Mouse (Mus musculus) embryonic stem cell, embryonic (primary cell): ENCODE data around the gene Slc35e2.

Experiments used
- CTCF ChIA-PET, 4 experiments: fragments of 300-600 bp in 2 of 4; fragments of 350-600 bp in 2 of 4; sonication (Branson Sonifier 250); formaldehyde crosslinking; loops; one replicate each; lab custom pipeline; 2022; ENCODE audit warnings: inconsistent platforms in 2 of 4; lab: Charles Lee
- POLR2A ChIA-PET, 4 experiments: fragments of 300-600 bp in 2 of 4; fragments of 350-600 bp in 2 of 4; sonication (Branson Sonifier 250); formaldehyde crosslinking; loops; one replicate each; lab custom pipeline; 2022; ENCODE audit warnings: antibody characterized with exemption in 4 of 4, inconsistent platforms in 1 of 4; lab: Charles Lee

Slc35e2 gene

GRCm38 (mm10) chr4:155570315-155570714 lies 30.9 kb upstream of the Slc35e2 start:
- POLR2A ChIA-PET = interaction anchor here in 2 of 4 experiments (0.6 to 1.5 kb wide), 12 partner anchors 7 to 283 kb away, joined by 3 to 5 read pairs (median 3); partner anchors contain the start of genes Mib2 (in 1 of the 2) and Slc35e2 (in 1 of the 2)
- CTCF ChIA-PET = interaction anchor here in 3 of 4 experiments (0.7 to 3.1 kb wide), 4 partner anchors 10 to 151 kb away, joined by 3 to 13 read pairs (median 7); no protein-coding TSS in a partner anchor

GRCm38 (mm10) chr4:155571442-155571841 lies 29.8 kb upstream of the Slc35e2 start:
- CTCF ChIA-PET = interaction anchor here in 2 of 4 experiments (1.3 to 3.1 kb wide), 4 partner anchors 9 to 150 kb away, joined by 4 to 13 read pairs (median 8); no protein-coding TSS in a partner anchor
- POLR2A ChIA-PET = interaction anchor here in 3 of 4 experiments (0.7 to 1.7 kb wide), 11 partner anchors 8 to 349 kb away, joined by 3 to 6 read pairs (median 3); partner anchors contain the start of genes Ski (in 1 of the 3) and Slc35e2 (in 1 of the 3)

- ChIA-PET CTCF (interaction anchor here in 3 of 4 experiments (0.5 to 0.9 kb wide), 5 partner anchors 58 to 529 kb away, joined by 3 to 4 read pairs (median 4); no protein-coding TSS in a partner anchor), POLR2A (interaction anchor here in 3 of 4 experiments (0.5 to 1.7 kb wide), 9 partner anchors 10 to 202 kb away, joined by 3 to 6 read pairs (median 4); partner anchors contain the start of genes Nadk (in 1 of the 3) and Vwa1 (in 1 of the 3))
Observed at GRCm38 (mm10) chr4:155573155-155573554, 28.1 kb upstream of the Slc35e2 start.

- CTCF ChIA-PET = interaction anchor here in 2 of 4 experiments (0.6 to 0.8 kb wide), 2 partner anchors 59 to 528 kb away, joined by 3 to 4 read pairs; no protein-coding TSS in a partner anchor
- POLR2A ChIA-PET = interaction anchor here in 2 of 4 experiments (1.1 to 2.2 kb wide), 5 partner anchors 11 to 50 kb away, joined by 3 to 6 read pairs (median 4); partner anchors contain the start of gene Nadk (in 1 of the 2)
Observed at GRCm38 (mm10) chr4:155573876-155574275, 27.3 kb upstream of the Slc35e2 start.

- CTCF ChIA-PET = interaction anchor here in 3 of 4 experiments (0.6 to 2.3 kb wide), 3 partner anchors 94 to 671 kb away, joined by 3 to 8 read pairs (median 5); no protein-coding TSS in a partner anchor
- POLR2A ChIA-PET = interaction anchor here in 3 of 4 experiments (0.8 to 3.0 kb wide), 12 partner anchors 8 to 130 kb away, joined by 3 to 15 read pairs (median 4); partner anchors contain the start of gene Slc35e2 (in 1 of the 3)
Observed at GRCm38 (mm10) chr4:155574931-155575330, 26.3 kb upstream of the Slc35e2 start.

GRCm38 (mm10) chr4:155575521-155575920 lies 25.7 kb upstream of the Slc35e2 start:
- ChIA-PET POLR2A (interaction anchor here in 3 of 4 experiments (0.6 to 3.0 kb wide), 16 partner anchors 8 to 535 kb away, joined by 3 to 15 read pairs (median 4); partner anchors contain the start of genes 9430015G10Rik (in 1 of the 3) and Slc35e2 (in 1 of the 3)), CTCF (interaction anchor here in 3 of 4 experiments (0.6 to 2.3 kb wide), 3 partner anchors 59 to 94 kb away, joined by 5 to 12 read pairs (median 8); no protein-coding TSS in a partner anchor)

GRCm38 (mm10) chr4:155577132-155577531 lies 24.1 kb upstream of the Slc35e2 start:
- POLR2A ChIA-PET = interaction anchor here in 3 of 4 experiments (0.5 to 3.0 kb wide), 13 partner anchors 10 to 137 kb away, joined by 3 to 15 read pairs (median 3); no protein-coding TSS in a partner anchor
- CTCF ChIA-PET = interaction anchor here in 2 of 4 experiments (0.5 to 1.2 kb wide), 3 partner anchors 96 to 227 kb away, joined by 3 to 5 read pairs (median 3); no protein-coding TSS in a partner anchor

GRCm38 (mm10) chr4:155577741-155578140 lies 23.5 kb upstream of the Slc35e2 start:
- ChIA-PET POLR2A (interaction anchor here in 3 of 4 experiments (0.5 to 2.0 kb wide), 8 partner anchors 11 to 137 kb away, joined by 3 to 4 read pairs (median 3); no protein-coding TSS in a partner anchor), CTCF (interaction anchor here in 3 of 4 experiments (0.5 to 1.2 kb wide), 4 partner anchors 29 to 227 kb away, joined by 3 to 5 read pairs (median 4); no protein-coding TSS in a partner anchor)

- CTCF ChIA-PET = interaction anchor here in 2 of 4 experiments (0.6 to 2.0 kb wide), 4 partner anchors 18 to 96 kb away, joined by 3 to 10 read pairs (median 4); no protein-coding TSS in a partner anchor
- POLR2A ChIA-PET = interaction anchor here in 2 of 4 experiments (0.8 to 1.6 kb wide), 3 partner anchors 23 to 96 kb away, joined by 3 to 4 read pairs (median 3); no protein-coding TSS in a partner anchor
Observed at GRCm38 (mm10) chr4:155578336-155579125, 22.7 kb upstream of the Slc35e2 start.

GRCm38 (mm10) chr4:155580420-155580819 lies 20.8 kb upstream of the Slc35e2 start:
- CTCF ChIA-PET = interaction anchor here (0.5 to 2.0 kb wide), 19 partner anchors 9 to 211 kb away, joined by 3 to 11 read pairs (median 4); partner anchors contain the start of gene Mib2 (in 1 of the 4)

GRCm38 (mm10) chr4:155582279-155582905 lies 18.8 kb upstream of the Slc35e2 start:
- CTCF ChIA-PET = interaction anchor here in 1 of 4 experiments (0.7 to 1.1 kb wide), 3 partner anchors 12 to 101 kb away, joined by 3 read pairs; no protein-coding TSS in a partner anchor
- POLR2A ChIA-PET = interaction anchor here in 2 of 4 experiments (1.2 to 1.5 kb wide), 2 partner anchors 8 to 19 kb away, joined by 3 to 5 read pairs; partner anchors contain the start of gene Slc35e2 (in 1 of the 2)

More at GRCm38 (mm10) chr4:155580420-155580819, 20.8 kb upstream of the Slc35e2 start:
- POLR2A ChIA-PET = interaction anchor here in 2 of 4 experiments (0.6 to 1.8 kb wide), 8 partner anchors 9 to 154 kb away, joined by 3 to 5 read pairs (median 3); no protein-coding TSS in a partner anchor

GRCm38 (mm10) chr4:155589356-155589755 lies 11.9 kb upstream of the Slc35e2 start:
- POLR2A ChIA-PET = interaction anchor here in 2 of 4 experiments (0.6 to 3.4 kb wide), 12 partner anchors 9 to 213 kb away, joined by 3 to 20 read pairs (median 3); partner anchors contain the start of gene Slc35e2 (in 1 of the 2)
- CTCF ChIA-PET = interaction anchor here in 3 of 4 experiments (1.0 to 1.2 kb wide), 3 partner anchors 9 kb away, joined by 3 to 4 read pairs (median 3); no protein-coding TSS in a partner anchor

GRCm38 (mm10) chr4:155591012-155591719 lies 10.1 kb upstream of the Slc35e2 start:
- POLR2A ChIA-PET = interaction anchor here in 2 of 4 experiments (0.9 to 3.4 kb wide), 6 partner anchors 8 to 100 kb away, joined by 3 to 20 read pairs (median 3); partner anchors contain the start of genes Gnb1 (in 1 of the 2) and Slc35e2 (in 1 of the 2)
- CTCF ChIA-PET = interaction anchor here in 3 of 4 experiments (0.6 to 1.2 kb wide), 3 partner anchors 11 to 123 kb away, joined by 3 to 5 read pairs (median 3); no protein-coding TSS in a partner anchor

- POLR2A ChIA-PET = interaction anchor here in 2 of 4 experiments (1.0 kb wide), 3 partner anchors 10 to 61 kb away, joined by 3 read pairs; no protein-coding TSS in a partner anchor
- CTCF ChIA-PET = interaction anchor here in 1 of 4 experiments (1.5 kb wide), 1 partner anchor 112 kb away, joined by 4 read pairs; no protein-coding TSS in a partner anchor
Observed at GRCm38 (mm10) chr4:155593780-155594179, 7.4 kb upstream of the Slc35e2 start.

GRCm38 (mm10) chr4:155595777-155596176 lies 5.4 kb upstream of the Slc35e2 start:
- CTCF ChIA-PET = interaction anchor here in 2 of 4 experiments (0.6 to 1.6 kb wide), 3 partner anchors 16 to 115 kb away, joined by 3 to 5 read pairs (median 4); no protein-coding TSS in a partner anchor

More at GRCm38 (mm10) chr4:155595777-155596176, 5.4 kb upstream of the Slc35e2 start:
- POLR2A ChIA-PET = interaction anchor here in 2 of 4 experiments (0.6 to 1.6 kb wide), 6 partner anchors 8 to 188 kb away, joined by 3 to 5 read pairs (median 3); no protein-coding TSS in a partner anchor
